13 mouse cellular contexts compared by ENCODE assay signal in the genomic region with DNA sequence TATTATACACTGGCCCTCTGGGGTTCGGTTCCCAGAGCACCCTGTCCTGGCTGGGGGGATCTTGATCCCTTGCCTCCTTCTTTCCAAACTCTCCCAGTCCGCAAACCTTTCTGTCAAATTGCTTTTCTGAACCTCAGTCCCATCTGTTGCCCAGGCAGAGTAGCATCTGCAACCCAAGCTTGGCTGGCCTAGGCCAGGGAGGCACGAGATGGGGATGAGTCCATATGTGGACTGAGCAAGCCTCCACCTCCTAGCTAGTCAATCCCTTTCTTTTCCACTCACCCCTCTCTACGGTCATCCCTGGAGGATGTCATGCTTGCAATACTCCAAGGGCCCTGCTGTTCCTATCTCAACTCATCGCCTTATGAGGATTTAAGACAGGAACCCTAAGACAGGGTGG. TPM values are rescaled to one million over a fixed set of nuclear protein-coding genes. Genes with fewer than 3 reads are reported as not detected.
DNase-seq lines count a peak whose midpoint lies in the region; ATAC-seq and TF ChIP-seq lines count a peak whose summit lies in the region.
"Had no signal": no experiment of that assay in that cellular context is flagged by ENCODE, and none has a peak within 500 bp of the region (broad histone marks: within the 10 kb centered on the region; RNA-seq: fewer than 3 reads in every experiment).

No protein-coding gene starts in this region.

- no peak for TF ChIP-seq CTCF in bone marrow macrophage, adult 2 months (IDR thresholded peaks at IDR 0.05; ENCODE audit: low read depth, low read length)

- peak overlapping the region; percentile 92 for H3K4me2 ChIP-seq in kidney, embryonic 15.5 days
- H3K4me2 ChIP-seq in embryonic facial prominence, embryonic 15.5 days (replicated peaks) = peak overlapping the region; percentile 82
- peak overlapping the region; percentile 74 for H3K4me2 ChIP-seq in liver, embryonic 15.5 days

- no peak for ATAC-seq in kidney, embryonic 15.5 days (replicated peaks; ENCODE audit: low FRiP score)
- ATAC-seq in embryonic facial prominence, embryonic 15.5 days (ENCODE audit: insufficient number of reproducible peaks, low FRiP score, low TSS enrichment, low read depth) = no peak
- ATAC-seq in liver, embryonic 15.5 days (ENCODE audit: insufficient read depth) = no peak
- ATAC-seq: forebrain, postnatal 0 days had no signal

- H3K9me3 ChIP-seq in kidney, embryonic 15.5 days (replicated peaks) = no peaks in the 10 kb centered on the region
- H3K9me3 ChIP-seq in embryonic facial prominence, embryonic 15.5 days (replicated peaks) = no peaks in the 10 kb centered on the region
- no peaks in the 10 kb centered on the region for H3K9me3 ChIP-seq in liver, embryonic 15.5 days (replicated peaks)
- H3K9me3 ChIP-seq: hindbrain, embryonic 15.5 days; midbrain, embryonic 12.5 days had no signal

- no peak for DNase-seq in kidney, adult 11 months
- no peak for DNase-seq in spleen, adult 12 weeks (ENCODE audit: low spot score)
- DNase-seq in adrenal gland, postnatal 4 days (ENCODE audit: low spot score in 2 of 2) = no peak
- DNase-seq: cerebellum, postnatal 36 days; forebrain, postnatal 0 days had no signal

- no peak overlapping the region for H3K27ac ChIP-seq in kidney, embryonic 15.5 days
- no peak overlapping the region for H3K27ac ChIP-seq in bone marrow macrophage, adult 2 months (ENCODE audit: insufficient read depth, low read depth, low read length)
- no peak overlapping the region for H3K27ac ChIP-seq in embryonic facial prominence, embryonic 15.5 days (replicated peaks)
- peak overlapping the region; percentile 15; the same call in 1 of the 2 replicates for H3K27ac ChIP-seq in liver, embryonic 15.5 days (replicated peaks)
- H3K27ac ChIP-seq: hindbrain, embryonic 15.5 days; midbrain, embryonic 12.5 days had no signal

- no peaks in the 10 kb centered on the region for H3K27me3 ChIP-seq in kidney, embryonic 15.5 days
- no peaks in the 10 kb centered on the region for H3K27me3 ChIP-seq in embryonic facial prominence, embryonic 15.5 days
- peaks cover 32% of the 10 kb centered on the region for H3K27me3 ChIP-seq in liver, embryonic 15.5 days

- 78% methylated on average over 5 of the region's 5 CpGs for WGBS in kidney, embryonic 15.5 days
- 86% methylated on average over 5 of the region's 5 CpGs for WGBS in embryonic facial prominence, embryonic 15.5 days
- WGBS in liver, embryonic 15.5 days (ENCODE audit: insufficient replicate concordance) = 58% methylated on average over 5 of the region's 5 CpGs

- H3K9ac ChIP-seq in kidney, embryonic 15.5 days = peak overlapping the region; percentile 77; the same call in 1 of the 2 replicates
- H3K9ac ChIP-seq in embryonic facial prominence, embryonic 15.5 days = no peak overlapping the region
- 0 out of 2 replicates have a peak overlapping the region, but pooled peaks have one; percentile 52 for H3K9ac ChIP-seq in liver, embryonic 15.5 days
- H3K9ac ChIP-seq: hindbrain, embryonic 15.5 days had no signal

- peaks cover 59% of the 10 kb centered on the region for H3K4me1 ChIP-seq in kidney, embryonic 15.5 days
- H3K4me1 ChIP-seq in bone marrow macrophage, adult 2 months (ENCODE audit: control insufficient read depth, insufficient read depth, low read length) = peaks cover 28% of the 10 kb centered on the region
- peaks cover 43% of the 10 kb centered on the region for H3K4me1 ChIP-seq in embryonic facial prominence, embryonic 15.5 days
- H3K4me1 ChIP-seq in liver, embryonic 15.5 days (replicated peaks) = peaks cover 52% of the 10 kb centered on the region

- H3K4me3 ChIP-seq in kidney, embryonic 15.5 days (replicated peaks) = peak overlapping the region; percentile 76
- peak overlapping the region; percentile 96; the same call in 1 of the 2 replicates for H3K4me3 ChIP-seq in bone marrow macrophage, adult 2 months (ENCODE audit: insufficient read depth, low read length)
- peak overlapping the region; percentile 63 for H3K4me3 ChIP-seq in embryonic facial prominence, embryonic 15.5 days (replicated peaks)
- H3K4me3 ChIP-seq in liver, embryonic 15.5 days (replicated peaks) = peak overlapping the region; percentile 58

- no peak for TF ChIP-seq POLR2A in bone marrow macrophage, adult 2 months (IDR thresholded peaks at IDR 0.05; ENCODE audit: borderline replicate concordance, low read depth, low read length)

- no peaks in the 10 kb centered on the region for H3K36me3 ChIP-seq in kidney, embryonic 15.5 days
- no peaks in the 10 kb centered on the region for H3K36me3 ChIP-seq in embryonic facial prominence, embryonic 15.5 days
- H3K36me3 ChIP-seq in liver, embryonic 15.5 days (replicated peaks) = no peaks in the 10 kb centered on the region
- H3K36me3 ChIP-seq: hindbrain, embryonic 15.5 days; midbrain, embryonic 12.5 days had no signal

RNA-seq across cellular contexts. Expression of a gene that starts 1.6 kb away (rescaled TPM):
- polyA plus RNA-seq in kidney, embryonic 15.5 days (2015; fragmentation: Nextera tagmentation; extraction: Ambion mirVana) = 41.7 and 47.7 TPM in 2 replicates
- 35.3 and 38.5 TPM in 2 replicates for polyA plus RNA-seq in bone marrow macrophage, adult 2 months (2012; ENCODE audit: insufficient read depth, insufficient read length, missing spikeins)
- 31.7 and 32.2 TPM in 2 replicates for polyA plus RNA-seq in embryonic facial prominence, embryonic 15.5 days (2015; fragmentation: Nextera tagmentation; extraction: Ambion mirVana)
- polyA plus RNA-seq in liver, embryonic 15.5 days (2015; fragmentation: Nextera tagmentation; extraction: Ambion mirVana) = 55.6 and 63.7 TPM in 2 replicates
- 100 to 1,000 TPM; 121 to 156 TPM for total RNA-seq in adrenal gland, postnatal 4 days (2021)

RNA-seq across cellular contexts. Expression of a gene that starts 16.2 kb away (rescaled TPM):
- not detected in 2 replicates for polyA plus RNA-seq in kidney, embryonic 15.5 days (2015; fragmentation: Nextera tagmentation; extraction: Ambion mirVana)
- not detected in 2 replicates for polyA plus RNA-seq in bone marrow macrophage, adult 2 months (2012; ENCODE audit: insufficient read depth, insufficient read length, missing spikeins)
- polyA plus RNA-seq in embryonic facial prominence, embryonic 15.5 days (2015; fragmentation: Nextera tagmentation; extraction: Ambion mirVana) = not detected in 2 replicates
- polyA plus RNA-seq in liver, embryonic 15.5 days (2015; fragmentation: Nextera tagmentation; extraction: Ambion mirVana) = not detected in 2 replicates
- total RNA-seq in adrenal gland, postnatal 4 days (2021) = not detected
- total RNA-seq: forebrain, postnatal 0 days; left cerebral cortex, adult 18-20 months had no signal
- polyA plus RNA-seq: brain, embryonic 14.5 days; forebrain, postnatal 0 days; hindbrain, embryonic 15.5 days; midbrain, embryonic 12.5 days had no signal

RNA-seq across cellular contexts. Expression of a gene that starts 22.8 kb away (rescaled TPM):
- polyA plus RNA-seq in kidney, embryonic 15.5 days (2015; fragmentation: Nextera tagmentation; extraction: Ambion mirVana) = 218 and 219 TPM in 2 replicates
- 1.5 TPM in 1 of 2 replicates, not detected in the other for polyA plus RNA-seq in bone marrow macrophage, adult 2 months (2012; ENCODE audit: insufficient read depth, insufficient read length, missing spikeins)
- polyA plus RNA-seq in embryonic facial prominence, embryonic 15.5 days (2015; fragmentation: Nextera tagmentation; extraction: Ambion mirVana) = 111 and 125 TPM in 2 replicates
- 55.1 and 64.6 TPM in 2 replicates for polyA plus RNA-seq in liver, embryonic 15.5 days (2015; fragmentation: Nextera tagmentation; extraction: Ambion mirVana)
- 100 to 1,000 TPM; 265 to 295 TPM for total RNA-seq in adrenal gland, postnatal 4 days (2021)

RNA-seq across cellular contexts. Expression of a gene that starts 25.6 kb away (rescaled TPM):
- polyA plus RNA-seq in kidney, embryonic 15.5 days (2015; fragmentation: Nextera tagmentation; extraction: Ambion mirVana) = 32.9 and 33.1 TPM in 2 replicates
- polyA plus RNA-seq in bone marrow macrophage, adult 2 months (2012; ENCODE audit: insufficient read depth, insufficient read length, missing spikeins) = not detected in 2 replicates
- polyA plus RNA-seq in embryonic facial prominence, embryonic 15.5 days (2015; fragmentation: Nextera tagmentation; extraction: Ambion mirVana) = 44.0 and 48.6 TPM in 2 replicates
- 1.2 and 1.7 TPM in 2 replicates for polyA plus RNA-seq in liver, embryonic 15.5 days (2015; fragmentation: Nextera tagmentation; extraction: Ambion mirVana)
- 10 to 100 TPM; 11.1 to 11.4 TPM for total RNA-seq in adrenal gland, postnatal 4 days (2021)

Comparison
In these comparisons a context has a peak if more than half of its experiments do, and no peak if none do; other contexts are left out.
1. RNA of a gene that starts 22.8 kb away (polyA plus RNA-seq): 218 to 219 TPM in kidney, embryonic 15.5 days, 111 to 125 TPM in embryonic facial prominence, embryonic 15.5 days and 55.1 to 64.6 TPM in liver, embryonic 15.5 days; 1.5 TPM in bone marrow macrophage, adult 2 months; every median in the first group is over 10 times any median in the second.
2. Peak in every context shown above with its lines, with median percentiles within 50 percentile points of each other: H3K4me2 ChIP-seq and H3K4me3 ChIP-seq.